Mouse (Mus musculus) right cerebral cortex, adult 18-20 months (tissue): Measurements from ENCODE around the gene Tm4sf5.
"Not testable (repeated sequence)": the region's sequence is repeated elsewhere in the genome, so short reads cannot be mapped to it uniquely, and the experiment has no call there.

Experiments
- DNase-seq: peaks from one replicate; pipeline ENCODE4 v3.0.0; 2022; ENCODE audit warnings: mixed read lengths

The Tm4sf5 gene

DNA sequence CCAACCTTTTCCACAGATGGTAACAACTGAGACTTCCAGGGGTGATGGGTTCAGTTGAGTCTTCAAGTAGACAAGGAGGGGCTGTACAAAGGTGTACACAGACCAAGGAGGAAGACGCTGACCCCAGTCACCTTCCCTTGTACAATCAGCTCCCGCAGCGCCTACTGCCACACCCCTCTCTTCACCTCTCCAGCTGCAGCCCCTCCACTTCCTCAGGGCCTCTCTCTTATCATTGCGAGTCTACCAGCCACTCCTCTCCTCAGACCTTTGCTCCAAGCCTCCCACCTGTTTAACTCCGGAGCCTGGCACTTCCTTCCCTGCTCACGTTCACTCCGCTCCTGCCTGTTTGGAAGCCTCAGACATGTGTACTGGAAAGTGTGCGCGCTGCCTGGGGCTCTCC lies at the start of gene Tm4sf5:
TSS of gene Tm4sf5 (plus strand) at position 275 of the 400 bp plus-strand sequence.
- no peak for DNase-seq

DNA sequence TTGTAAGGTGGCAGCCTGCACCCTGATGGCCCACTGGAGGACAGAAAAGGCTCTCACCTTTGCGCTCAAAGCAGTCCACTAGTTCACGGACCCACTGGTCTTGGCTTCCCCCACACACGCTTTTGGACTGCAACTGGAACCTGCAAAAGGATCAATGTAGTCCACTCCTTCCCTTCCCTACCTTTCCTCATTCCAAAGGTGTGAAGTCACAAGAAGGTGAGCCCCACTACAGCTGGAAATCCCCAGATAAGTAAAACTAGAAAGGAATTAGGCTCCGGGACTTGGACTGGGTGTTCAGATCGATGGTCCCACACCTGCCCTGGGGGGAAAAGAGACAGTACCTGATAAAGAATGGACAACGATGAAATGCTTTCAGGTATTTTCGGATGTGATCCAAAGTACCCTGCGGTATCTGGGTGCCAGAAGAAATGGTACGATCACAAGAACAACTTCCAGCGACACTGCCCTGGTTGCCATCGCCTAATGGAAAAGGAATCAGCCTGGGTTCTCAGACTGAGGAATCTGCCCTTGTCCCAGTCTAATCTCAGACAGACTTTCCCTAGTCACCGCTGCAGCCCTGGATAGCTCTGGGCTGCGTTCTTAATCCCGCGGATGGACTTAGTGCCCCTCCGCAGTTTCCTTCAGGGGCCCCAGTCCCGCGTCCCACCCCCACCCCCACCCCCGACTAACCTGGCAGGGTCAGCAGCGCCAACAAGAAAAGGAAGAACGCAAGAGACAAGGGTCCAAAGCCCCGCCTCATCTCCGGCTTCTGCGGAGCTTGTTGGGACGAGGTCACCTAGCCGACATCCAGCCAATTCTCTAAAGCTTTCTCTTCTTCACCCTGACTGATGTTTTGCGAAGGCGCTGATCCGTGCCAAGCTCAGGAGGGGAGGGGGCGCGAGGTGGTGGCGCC lies 46.1 kb upstream of the Tm4sf5 start, which contains the start of gene Zmynd15:
TSS of gene Zmynd15 (plus strand) at position 746 of the 913 bp plus-strand sequence.
- DNase-seq, result no peak

GRCm38 (mm10) chr11:70459601-70460101 lies 45.4 kb upstream of the Tm4sf5 start, which contains the start of gene Cxcl16:
Cxcl16 (minus strand) TSS chr11:70459984.
- no peak for DNase-seq

- DNase-seq, result no peak
Observed at GRCm38 (mm10) chr11:70463970-70464369, 41.1 kb upstream of the Tm4sf5 start.

- no peak for DNase-seq
Observed at GRCm38 (mm10) chr11:70465211-70465610, 39.8 kb upstream of the Tm4sf5 start.

GRCm38 (mm10) chr11:70465824-70466223 lies 39.2 kb upstream of the Tm4sf5 start:
- no peak for DNase-seq

GRCm38 (mm10) chr11:70467902-70468619 lies 37.0 kb upstream of the Tm4sf5 start:
- DNase-seq, result no peak

DNA sequence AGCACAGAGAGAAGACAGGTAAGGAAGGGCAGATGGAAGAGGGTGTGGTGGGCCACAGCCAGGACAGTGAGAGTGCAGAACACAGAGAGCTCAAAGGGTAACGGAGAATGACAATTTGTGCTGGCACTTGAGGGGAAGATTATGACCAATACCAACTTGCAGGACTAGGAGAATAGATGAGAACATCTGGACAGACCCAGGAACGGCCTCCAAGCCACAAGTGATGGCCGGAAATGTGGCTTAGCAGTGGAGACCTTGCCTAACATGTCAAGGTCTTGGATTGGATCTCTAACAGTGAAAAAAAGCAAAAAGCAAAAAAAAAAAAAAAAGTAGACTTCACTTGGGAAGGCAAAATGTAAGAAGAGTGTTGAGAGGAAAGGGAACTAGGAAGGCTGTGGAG lies 35.3 kb upstream of the Tm4sf5 start:
- DNase-seq, result no peak

GRCm38 (mm10) chr11:70472716-70473115 lies 32.3 kb upstream of the Tm4sf5 start:
- no peak for DNase-seq

GRCm38 (mm10) chr11:70473291-70473690 lies 31.8 kb upstream of the Tm4sf5 start:
- DNase-seq, result not testable (repeated sequence)

- DNase-seq, result no peak
Observed at GRCm38 (mm10) chr11:70474872-70475534, 30.0 kb upstream of the Tm4sf5 start.

DNA sequence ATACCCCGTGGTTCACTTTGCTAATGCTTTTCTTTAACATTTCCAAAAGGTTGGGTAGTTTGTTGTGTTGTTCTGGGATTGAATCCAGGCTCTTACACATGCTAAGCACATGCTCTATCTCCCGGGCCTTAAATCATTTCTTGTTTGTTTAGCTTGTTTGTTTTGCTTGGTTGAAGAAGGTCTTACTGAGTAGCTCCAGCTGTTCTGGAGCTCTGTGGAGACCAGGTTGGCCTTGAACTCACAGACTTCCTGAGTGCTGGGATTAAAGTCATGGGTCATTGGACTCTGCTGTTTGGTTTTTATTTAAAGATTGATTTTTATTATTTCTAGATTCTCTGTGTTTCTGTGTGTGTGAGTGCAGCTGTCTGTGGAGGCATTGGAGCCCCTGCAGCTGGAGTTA lies 19.5 kb upstream of the Tm4sf5 start:
- no peak for DNase-seq

- DNase-seq, result no peak
Observed at GRCm38 (mm10) chr11:70487816-70488215, 17.2 kb upstream of the Tm4sf5 start.

GRCm38 (mm10) chr11:70489138-70489537 lies 15.9 kb upstream of the Tm4sf5 start:
- DNase-seq, result no peak

DNA sequence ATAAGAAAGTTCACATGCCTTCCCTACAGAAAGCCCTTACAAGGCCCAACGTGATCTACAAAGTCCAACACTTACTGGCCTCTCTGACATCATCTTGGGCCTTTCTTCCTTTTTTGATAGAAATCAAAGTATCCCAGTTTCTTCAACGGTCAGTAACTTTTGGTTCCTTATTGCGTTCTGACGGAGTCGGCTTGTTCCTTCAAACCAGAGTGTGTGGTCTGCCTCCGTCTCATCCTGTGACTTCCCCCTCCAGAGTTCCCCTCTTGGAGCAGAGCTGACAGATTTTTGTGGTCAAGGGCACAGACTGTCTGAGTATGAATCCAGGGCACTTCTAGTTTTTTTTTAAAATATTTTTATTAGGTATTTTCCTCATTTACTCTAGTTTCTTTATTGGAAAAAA lies 15.4 kb upstream of the Tm4sf5 start:
- no peak for DNase-seq

GRCm38 (mm10) chr11:70499566-70500475 lies 5.2 kb upstream of the Tm4sf5 start:
- DNase-seq, result no peak

DNA sequence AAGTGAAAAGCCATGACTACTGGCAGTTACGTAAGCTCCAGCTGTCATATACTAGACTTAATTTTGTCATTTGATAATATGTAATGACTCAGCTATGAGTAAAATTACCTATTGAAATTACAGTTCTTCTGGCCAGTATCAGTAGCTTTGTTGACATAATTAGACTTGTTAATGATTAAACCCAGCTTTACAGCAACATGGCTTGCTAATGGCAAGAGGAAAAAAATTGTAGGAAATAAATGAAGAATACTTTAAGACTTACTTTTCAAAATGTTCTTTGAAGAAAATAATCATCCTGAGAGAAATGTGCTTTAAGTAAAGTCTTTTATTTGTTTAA lies 4.6 kb upstream of the Tm4sf5 start:
- no peak for DNase-seq

DNA sequence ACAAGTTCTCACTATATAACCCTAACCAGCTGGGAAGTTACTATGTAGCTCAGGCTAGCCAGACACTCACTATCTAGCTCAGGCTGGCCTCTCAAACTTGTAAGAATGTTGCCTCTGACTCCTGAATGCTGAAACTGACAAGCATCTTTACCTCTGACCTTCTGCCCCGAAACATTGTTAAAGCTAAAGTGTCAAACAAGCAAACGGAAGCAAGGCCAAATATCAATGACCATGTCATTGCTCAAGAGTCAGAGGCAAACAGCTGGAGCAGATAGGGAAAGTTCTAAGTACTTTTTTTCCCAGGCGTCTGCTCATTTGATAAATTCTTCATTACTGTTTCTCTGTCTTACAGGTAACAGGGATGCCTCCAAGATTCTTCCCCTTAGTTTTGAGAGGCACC lies 3.0 kb upstream of the Tm4sf5 start:
- no peak for DNase-seq

GRCm38 (mm10) chr11:70506385-70506784 lies 1.3 kb downstream of the Tm4sf5 start:
- DNase-seq, result peak; percentile 33

DNA sequence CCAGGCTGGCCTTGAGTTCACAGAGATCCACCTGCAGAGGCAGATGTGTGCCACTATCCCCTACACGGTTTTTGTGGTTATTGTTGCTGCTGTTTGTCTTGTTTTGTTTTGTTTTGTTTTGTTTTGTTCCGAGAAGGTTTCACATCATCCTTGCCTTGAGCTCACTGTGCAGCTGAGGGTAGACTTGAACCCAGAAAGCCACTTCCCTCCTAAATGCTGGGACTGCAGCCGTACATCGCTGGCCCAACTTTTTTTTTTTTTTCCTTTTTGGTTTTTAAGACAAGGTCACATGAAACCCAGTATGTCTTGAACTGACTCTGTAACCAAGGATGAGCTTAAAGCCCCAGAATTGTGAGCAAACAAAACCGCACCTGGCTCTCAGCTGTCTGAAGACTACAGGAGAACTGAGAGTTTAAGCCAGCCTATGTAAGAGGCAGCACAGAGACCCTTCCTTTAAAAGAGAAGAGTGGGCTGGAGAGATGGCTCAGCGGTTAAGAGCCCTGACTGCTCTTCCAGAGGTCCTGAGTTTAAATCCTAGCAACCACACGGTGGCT lies 2.0 kb downstream of the Tm4sf5 start:
- no peak for DNase-seq

GRCm38 (mm10) chr11:70509753-70510564 lies 4.9 kb downstream of the Tm4sf5 start:
- DNase-seq, result peak; percentile 33
